Mouse (Mus musculus) ES-E14 (cell line): Measurements from ENCODE around the gene Pcyt1a.

Experiments
- CHD2 ChIP-seq: IDR thresholded peaks from 2 replicates; pipeline ENCODE4 v1.6.1; 2014; ENCODE audit warnings: mild to moderate bottlenecking, low read depth, low read length, inconsistent platforms
- HCFC1 ChIP-seq: IDR thresholded peaks from 2 replicates; pipeline ENCODE4 v1.6.1; 2012; ENCODE audit warnings: low read length, inconsistent platforms, borderline replicate concordance; ENCODE audit not compliant: insufficient read depth

- no peak for TF ChIP-seq HCFC1
- no peak for TF ChIP-seq CHD2
Measured at GRCm38 (mm10) chr16:32431047-32431591, 398 bp downstream of the Pcyt1a start.
